Mouse (Mus musculus): Measurements from ENCODE around the gene Phtf2.
"Not testable (repeated sequence)": the region's sequence is repeated elsewhere in the genome, so short reads cannot be mapped to it uniquely, and the experiment has no call there.

- TF ChIP-seq CTCF (IDR thresholded peaks at IDR 0.05; ENCODE audit: borderline replicate concordance, insufficient read depth, low read length); POLR2A (IDR thresholded peaks at IDR 0.05; ENCODE audit: low read depth, low read length): not testable (repeated sequence)
These were observed 95.5 kb downstream of the Phtf2 start for GRCm38 (mm10) chr5:20786471-20786870.

Measured in embryonic fibroblast, embryonic 13.5 days (primary cell).